In genomic region chr9:96785187-96785586, GRCm38 (mm10) we compare ENCODE assay signal across 16 mouse cellular contexts. TPM values are rescaled to one million over a fixed set of nuclear protein-coding genes. Genes with fewer than 3 reads are reported as not detected.
DNase-seq lines count a peak whose midpoint lies in the region; ATAC-seq and TF ChIP-seq lines count a peak whose summit lies in the region.
"Had no signal": no experiment of that assay in that cellular context is flagged by ENCODE, and none has a peak within 500 bp of the region (broad histone marks: within the 10 kb centered on the region; RNA-seq: fewer than 3 reads in every experiment).

No protein-coding gene starts in this region.

- TF ChIP-seq EP300 in MEL (IDR thresholded peaks at IDR 0.05; ENCODE audit: low read depth in 1 of 2, low read length in 2 of 2), result peak; percentile 87 to 88

- TF ChIP-seq RAD21 in MEL (IDR thresholded peaks at IDR 0.05; ENCODE audit: low read depth, low read length), result no peak

- no peak for TF ChIP-seq CTCF in kidney, postnatal 0 days (IDR thresholded peaks at IDR 0.05; ENCODE audit: low read depth)
- no peak for TF ChIP-seq CTCF in MEL (IDR thresholded peaks at IDR 0.05 in 2 of 3, conservative IDR thresholded peaks at IDR 0.05 in 1 of 3; ENCODE audit: control insufficient read depth in 1 of 3, insufficient read depth in 1 of 3, low read depth in 2 of 3, low read length in 3 of 3, poor library complexity in 1 of 3, severe bottlenecking in 1 of 3)

- H3K4me3 ChIP-seq in kidney, postnatal 0 days (replicated peaks; ENCODE audit: low read depth, low read length), result no peak overlapping the region
- H3K4me3 ChIP-seq in MEL (ENCODE audit: control insufficient read depth in 1 of 2, insufficient read depth in 1 of 2, low read depth in 2 of 2, low read length in 2 of 2), result peak overlapping the region; percentile 1 to 51; a peak in 2 of 4 replicates
- no peak overlapping the region for H3K4me3 ChIP-seq in intestine, embryonic 15.5 days (replicated peaks)
- H3K4me3 ChIP-seq: embryonic facial prominence, embryonic 10.5 days; limb, embryonic 10.5 days had no signal

- no peak for ATAC-seq in kidney, postnatal 0 days (replicated peaks; ENCODE audit: low FRiP score, low read depth)
- no peak for ATAC-seq in intestine, embryonic 15.5 days
- no peak for ATAC-seq in erythroid progenitor cell, adult 5-6 weeks (replicated peaks; ENCODE audit: low FRiP score, poor library complexity, severe bottlenecking)

- H3K9ac ChIP-seq in kidney, postnatal 0 days (ENCODE audit: low read depth, low read length), result no peak overlapping the region
- peak overlapping the region; percentile 34 for H3K9ac ChIP-seq in MEL (ENCODE audit: control insufficient read depth, low read depth, low read length, poor library complexity, severe bottlenecking)
- no peak overlapping the region for H3K9ac ChIP-seq in intestine, embryonic 15.5 days
- H3K9ac ChIP-seq: liver, embryonic 14.5 days had no signal

- TF ChIP-seq POLR2A in MEL (IDR thresholded peaks at IDR 0.05; ENCODE audit: control insufficient read depth in 1 of 2, insufficient read depth in 1 of 2, low read depth in 1 of 2, low read length in 2 of 2, poor library complexity in 1 of 2), result peak in 1 of 2 experiments; percentile 37; a peak in 1 of 4 replicates

- no peaks in the 10 kb centered on the region for H3K79me2 ChIP-seq in MEL (ENCODE audit: control insufficient read depth, insufficient read depth, low read length, poor library complexity)

- no peaks in the 10 kb centered on the region for H3K27me3 ChIP-seq in kidney, postnatal 0 days (ENCODE audit: insufficient read depth, low read length)
- no peaks in the 10 kb centered on the region for H3K27me3 ChIP-seq in MEL (ENCODE audit: control insufficient read depth in 1 of 2, insufficient read depth in 2 of 2, low read length in 2 of 2)
- no peaks in the 10 kb centered on the region for H3K27me3 ChIP-seq in intestine, embryonic 15.5 days (replicated peaks)

- no peak for DNase-seq in kidney, postnatal 0 days (ENCODE audit: low spot score)
- DNase-seq in kidney, adult 18-20 months, result no peak
- peak; percentile 88 for DNase-seq in MEL (ENCODE audit: low read depth, low spot score)
- peak; percentile 51 for DNase-seq in thymus, postnatal 0 days (ENCODE audit: low spot score)
- no peak for DNase-seq in layer of hippocampus, postnatal 36 days
- no peak for DNase-seq in heart, adult 18-20 months
- DNase-seq: adrenal gland, adult 8-10 months; cerebellum, adult 9-11 months; lung, postnatal 36 days; midbrain, embryonic 14.5 days had no signal

- H3K4me2 ChIP-seq in kidney, postnatal 0 days (ENCODE audit: low read length), result no peak overlapping the region
- H3K4me2 ChIP-seq in intestine, embryonic 15.5 days (replicated peaks), result no peak overlapping the region

- no peaks in the 10 kb centered on the region for H3K36me3 ChIP-seq in kidney, postnatal 0 days (ENCODE audit: insufficient read depth, low read length)
- peaks cover 0 to 42% of the 10 kb centered on the region in 2 experiments; a peak in 2 of 4 replicates for H3K36me3 ChIP-seq in MEL (ENCODE audit: control insufficient read depth in 1 of 2, insufficient read depth in 2 of 2, low read length in 2 of 2)
- no peaks in the 10 kb centered on the region for H3K36me3 ChIP-seq in intestine, embryonic 15.5 days
- H3K36me3 ChIP-seq: embryonic facial prominence, embryonic 10.5 days; limb, embryonic 10.5 days had no signal

- peak overlapping the region; percentile 67 for H3K27ac ChIP-seq in kidney, postnatal 0 days
- peak overlapping the region; percentile 76 for H3K27ac ChIP-seq in MEL (ENCODE audit: control insufficient read depth, low read depth, low read length)
- H3K27ac ChIP-seq in intestine, embryonic 15.5 days, result peak overlapping the region; percentile 67
- H3K27ac ChIP-seq: embryonic facial prominence, embryonic 10.5 days; limb, embryonic 10.5 days; liver, embryonic 14.5 days; stomach, postnatal 0 days had no signal

- H3K9me3 ChIP-seq in kidney, postnatal 0 days (replicated peaks; ENCODE audit: low read length), result no peaks in the 10 kb centered on the region
- no peaks in the 10 kb centered on the region for H3K9me3 ChIP-seq in MEL (replicated peaks; ENCODE audit: insufficient read depth, low read length)
- H3K9me3 ChIP-seq in intestine, embryonic 15.5 days, result no peaks in the 10 kb centered on the region
- H3K9me3 ChIP-seq: embryonic facial prominence, embryonic 10.5 days; limb, embryonic 10.5 days had no signal

- H3K4me1 ChIP-seq in kidney, postnatal 0 days (replicated peaks; ENCODE audit: insufficient read depth, low read length), result 0 out of 2 replicates have a peak, but pooled peaks cover 3% of the 10 kb centered on the region
- peaks cover 13 to 63% of the 10 kb centered on the region in 2 experiments for H3K4me1 ChIP-seq in MEL (ENCODE audit: control insufficient read depth in 1 of 2, insufficient read depth in 2 of 2, low read length in 2 of 2)
- H3K4me1 ChIP-seq in intestine, embryonic 15.5 days (replicated peaks), result 0 out of 2 replicates have a peak, but pooled peaks cover 4% of the 10 kb centered on the region

- WGBS in kidney, postnatal 0 days, result 71% methylated on average over 3 of the region's 3 CpGs
- WGBS in intestine, embryonic 15.5 days, result 63% methylated on average over 3 of the region's 3 CpGs

TF ChIP-seq in MEL, 35 proteins besides CTCF, POLR2A, EP300 and RAD21:
- TF ChIP-seq CHD1 (IDR thresholded peaks at IDR 0.05; ENCODE audit: low read depth, low read length), result no peak
- TF ChIP-seq BHLHE40 (IDR thresholded peaks at IDR 0.05; ENCODE audit: borderline replicate concordance, low read depth, low read length), result peak; percentile 54; the same call in 1 of the 2 replicates
- TF ChIP-seq USF1 (IDR thresholded peaks at IDR 0.05; ENCODE audit: low read depth, low read length), result no peak
- TF ChIP-seq MAZ (IDR thresholded peaks at IDR 0.05; ENCODE audit: low read depth, low read length), result peak; percentile 50; the same call in 1 of the 2 replicates
- TF ChIP-seq GATA1 (IDR thresholded peaks at IDR 0.05; ENCODE audit: low read depth, low read length), result peak; percentile 73
- 0 out of 2 replicates have a peak, but pooled peaks have one; percentile 10 for TF ChIP-seq JUND (IDR thresholded peaks at IDR 0.05; ENCODE audit: low read depth, low read length)
- no peak for TF ChIP-seq MAX (IDR thresholded peaks at IDR 0.05; ENCODE audit: low read length)
- TF ChIP-seq UBTF (IDR thresholded peaks at IDR 0.05; ENCODE audit: borderline replicate concordance, insufficient read depth, low read depth, low read length), result no peak
- peak; percentile 28; the same call in 1 of the 2 replicates for TF ChIP-seq ELF1 (IDR thresholded peaks at IDR 0.05; ENCODE audit: low read depth, low read length)
- no peak for TF ChIP-seq POLR2AphosphoS2 (IDR thresholded peaks at IDR 0.05; ENCODE audit: low read length)
- TF ChIP-seq ETS1 (IDR thresholded peaks at IDR 0.05; ENCODE audit: low read depth, low read length), result peak; percentile 63; the same call in 1 of the 2 replicates
- TF ChIP-seq NRF1 (IDR thresholded peaks at IDR 0.05; ENCODE audit: insufficient read depth, low read depth, low read length, poor library complexity, severe bottlenecking), result peak; percentile 60
- peak; percentile 65 for TF ChIP-seq TAL1 (IDR thresholded peaks at IDR 0.05; ENCODE audit: low read length)
- TF ChIP-seq ZC3H11A (IDR thresholded peaks at IDR 0.05; ENCODE audit: low read depth, low read length), result no peak
- no peak for TF ChIP-seq MYB (IDR thresholded peaks at IDR 0.05; ENCODE audit: low read depth, low read length)
- peak; percentile 60 for TF ChIP-seq TCF12 (IDR thresholded peaks at IDR 0.05; ENCODE audit: low read depth, low read length)
- no peak for TF ChIP-seq CHD2 (IDR thresholded peaks at IDR 0.05; ENCODE audit: low read length)
- TF ChIP-seq USF2 (IDR thresholded peaks at IDR 0.05; ENCODE audit: borderline replicate concordance in 1 of 2, insufficient read depth in 1 of 2, low read depth in 1 of 2, low read length in 2 of 2), result no peak
- TF ChIP-seq SIN3A (IDR thresholded peaks at IDR 0.05; ENCODE audit: low read length), result peak; percentile 31; the same call in 1 of the 2 replicates
- TF ChIP-seq NELFE (IDR thresholded peaks at IDR 0.05; ENCODE audit: low read depth, low read length), result no peak
- no peak for TF ChIP-seq MAFK (IDR thresholded peaks at IDR 0.05; ENCODE audit: borderline replicate concordance, low read depth, low read length)
- TF ChIP-seq POLR2AphosphoS5 (IDR thresholded peaks at IDR 0.05; ENCODE audit: borderline replicate concordance, low read depth, low read length), result no peak
- no peak for TF ChIP-seq KAT2A (conservative IDR thresholded peaks at IDR 0.05; ENCODE audit: low read depth, low read length)
- no peak for TF ChIP-seq ZKSCAN1 (IDR thresholded peaks at IDR 0.05; ENCODE audit: low read depth, low read length)
- TF ChIP-seq TBP (IDR thresholded peaks at IDR 0.05; ENCODE audit: low read depth, low read length), result peak; percentile 50; the same call in 1 of the 2 replicates
- TF ChIP-seq HCFC1 (IDR thresholded peaks at IDR 0.05; ENCODE audit: low read depth, low read length), result peak; percentile 23; the same call in 1 of the 2 replicates
- TF ChIP-seq ZMIZ1 (IDR thresholded peaks at IDR 0.05; ENCODE audit: low read depth, low read length), result no peak

RNA-seq across cellular contexts. Expression of gene Zbtb38, which starts 32.6 kb away (rescaled TPM):
- 28.3 and 28.5 TPM in 2 replicates for polyA plus RNA-seq in kidney, postnatal 0 days (2015; fragmentation: Nextera tagmentation; extraction: Ambion mirVana)
- 10.9 TPM in 2 replicates for total RNA-seq in MEL (2012; rRNA removed)
- 10 to 100 TPM; 12.2 to 65.0 TPM for polyA plus RNA-seq in MEL (2012; ENCODE audit: insufficient read depth in 1 of 2, insufficient read length in 2 of 2, low read depth in 1 of 2, low replicate concordance in 2 of 2, missing spikeins in 1 of 2)
- polyA plus RNA-seq in intestine, embryonic 15.5 days (2015; fragmentation: Nextera tagmentation; extraction: Ambion mirVana), result 22.5 and 22.9 TPM in 2 replicates
- polyA plus RNA-seq in thymus, postnatal 0 days (2015; fragmentation: Nextera tagmentation; extraction: Ambion mirVana), result 21.1 and 21.4 TPM in 2 replicates
- total RNA-seq in erythroid progenitor cell, adult 5-6 weeks (2015; ENCODE audit: low replicate concordance), result 5.0 and 5.9 TPM in 2 replicates
- total RNA-seq in erythroid progenitor cell, adult 5-6 weeks (2017; ENCODE audit: low replicate concordance), result 4.1 and 6.4 TPM in 2 replicates
- 10 to 100 TPM; 56.4 to 63.4 TPM for total RNA-seq in layer of hippocampus, postnatal 36 days (2021)
- 10 to 100 TPM; 34.7 to 42.9 TPM for total RNA-seq in heart, adult 18-20 months (2021)

Comparison
In these comparisons a context has a peak if more than half of its experiments do, and no peak if none do; other contexts are left out.
1. DNase-seq: peak in MEL (single experiment) and thymus, postnatal 0 days (single experiment); none in kidney, postnatal 0 days (single experiment), kidney, adult 18-20 months (single experiment), layer of hippocampus, postnatal 36 days (0 of 2) and heart, adult 18-20 months (0 of 2).
2. H3K4me3 ChIP-seq: peak in MEL (2 of 2); none in kidney, postnatal 0 days (single experiment) and intestine, embryonic 15.5 days (single experiment).
3. Peak in every context shown above with its lines, with median percentiles within 50 percentile points of each other: H3K27ac ChIP-seq.